Mouse (Mus musculus): ENCODE data around the gene Timeless.

Timeless gene

DNA sequence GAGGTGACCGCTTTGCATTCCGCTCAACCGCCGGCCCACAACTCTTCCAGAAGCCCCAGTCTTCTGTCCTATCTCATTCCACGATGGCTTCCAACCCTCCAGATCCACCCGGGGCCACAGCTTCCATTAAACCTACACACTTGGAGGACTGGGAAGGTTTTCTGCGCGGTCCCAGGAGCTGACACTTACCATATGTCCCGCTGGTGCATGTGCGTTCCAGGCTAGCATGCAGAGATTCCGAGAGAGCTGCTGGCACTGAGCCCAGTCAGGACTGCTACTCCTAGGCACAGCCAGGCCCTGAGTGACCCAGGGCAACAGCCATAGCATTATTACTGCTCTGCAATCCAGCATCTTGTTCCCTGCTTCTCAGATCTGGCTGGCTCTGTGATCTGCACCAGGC, 65.8 kb downstream of the Timeless start:
- no peak for DNase-seq

DNA sequence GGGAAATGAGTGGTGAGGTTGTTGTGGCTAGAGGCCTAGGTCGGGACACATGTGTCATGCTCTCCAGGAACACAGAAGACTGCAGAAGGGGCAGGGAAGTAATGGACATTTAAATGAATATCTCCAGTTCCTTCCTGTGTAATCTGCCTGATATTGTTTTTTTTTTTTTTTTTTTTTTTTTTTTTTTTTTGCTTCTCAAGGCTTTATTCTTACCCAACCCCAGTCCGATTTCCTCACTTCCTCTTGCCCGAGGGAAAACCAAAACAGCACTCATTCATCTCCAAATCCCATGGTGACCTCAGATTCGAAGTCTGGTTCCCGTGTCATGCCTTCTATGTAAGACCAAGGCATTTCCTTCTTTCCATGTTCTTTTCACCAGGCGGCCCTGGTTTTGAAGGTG, 66.4 kb downstream of the Timeless start:
- DNase-seq, result no peak

DNA sequence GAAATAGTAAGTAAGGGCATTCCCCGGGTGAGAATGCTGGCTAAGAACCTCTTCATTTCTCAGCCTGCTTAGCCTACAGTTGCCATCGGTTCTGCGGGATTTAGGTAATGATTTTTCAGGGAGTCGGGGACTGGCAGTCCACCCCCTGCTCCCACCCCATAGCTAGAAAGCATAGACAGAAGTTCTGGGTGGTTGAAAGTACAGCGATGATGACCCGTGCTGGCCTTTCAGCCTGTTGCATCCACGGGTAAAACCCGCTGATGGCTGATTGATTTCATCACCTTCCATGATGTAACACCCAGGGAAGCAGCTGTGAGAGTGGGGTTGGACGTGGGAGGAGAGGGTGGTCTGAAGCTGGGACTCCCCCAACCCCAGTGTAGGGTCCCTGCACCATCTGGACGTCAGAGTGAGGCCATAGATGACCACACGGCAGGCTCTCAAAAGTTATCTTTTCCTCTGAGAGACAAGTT, 66.9 kb downstream of the Timeless start, which contains the start of gene Il23a:
Il23a (minus strand) TSS at position 51 of the 470 bp plus-strand sequence.
- DNase-seq, result no peak

DNA sequence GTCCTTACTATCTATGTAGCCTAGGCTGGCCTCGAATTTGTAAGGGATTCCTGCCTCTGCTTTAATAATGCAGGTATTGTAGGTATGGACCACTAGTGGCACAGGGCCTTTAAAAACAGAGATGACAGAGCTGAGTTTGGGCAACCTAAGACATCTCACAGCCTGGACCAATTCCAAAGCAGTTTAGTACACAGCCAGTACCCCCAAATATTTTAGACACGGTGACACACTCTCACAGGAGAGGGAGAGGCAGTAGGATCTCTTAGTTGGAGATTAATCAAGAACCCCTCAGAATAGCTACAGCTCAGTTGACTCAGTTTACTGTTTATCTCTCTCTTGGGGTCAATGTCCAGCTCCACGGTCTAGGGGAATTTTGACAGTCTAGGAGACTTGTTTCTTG, 70.5 kb downstream of the Timeless start:
- DNase-seq, result no peak
